Mouse (Mus musculus) forebrain, embryonic 12.5 days (tissue): Measurements from ENCODE around the gene Snap47. TPM values are rescaled to one million over a fixed set of nuclear protein-coding genes. Genes with fewer than 3 reads are reported as not detected.

Experiments used
- ATAC-seq: fragments of 200-750 bp; cut with Nextera tagmentation; 2 replicates; pipeline ENCODE4 v1.8.0; 2017; ENCODE audit warnings: moderate TSS enrichment; ENCODE audit not compliant: low FRiP score
- H3K27ac ChIP-seq: fragments of 300-500 bp; sonication (generic); 2 replicates; pipeline ENCODE4 v1.5.1; 2016; ENCODE audit warnings: mild to moderate bottlenecking
- H3K27me3 ChIP-seq: fragments of 300-500 bp; sonication (generic); 2 replicates; pipeline ENCODE4 v1.6.1; 2016; ENCODE audit warnings: mild to moderate bottlenecking
- H3K36me3 ChIP-seq: fragments of 300-500 bp; sonication (generic); replicated peaks from 2 replicates; pipeline ENCODE4 v1.6.1; 2016; ENCODE audit warnings: mild to moderate bottlenecking
- H3K4me1 ChIP-seq: fragments of 300-500 bp; sonication (generic); 2 replicates; pipeline ENCODE4 v1.6.1; 2016
- H3K4me2 ChIP-seq: fragments of 300-500 bp; sonication (generic); 2 replicates; pipeline ENCODE4 v1.6.1; 2016; ENCODE audit warnings: mild to moderate bottlenecking, moderate library complexity
- H3K4me3 ChIP-seq: fragments of 300-500 bp; sonication (generic); replicated peaks from 2 replicates; pipeline ENCODE4 v1.5.1; 2016; ENCODE audit warnings: mild to moderate bottlenecking
- H3K9ac ChIP-seq: fragments of 300-500 bp; sonication (generic); 2 replicates; pipeline ENCODE4 v1.6.1; 2016; ENCODE audit warnings: mild to moderate bottlenecking
- H3K9me3 ChIP-seq: fragments of 300-500 bp; sonication (generic); 2 replicates; pipeline ENCODE4 v1.6.1; 2016
- WGBS: fragments of 180-500 bp; shearing (Covaris S2); methylation state at CpG from one replicate; pipeline ENCODE4 v1.1.7; 2016; 5-methylcytosine and 5-hydroxymethylcytosine counted together
- polyA plus RNA-seq: library from polyadenylated mRNA; unstranded; fragments of >200 nt; fragmentation: Nextera tagmentation; extraction: Ambion mirVana; gene quantifications from 2 replicates; pipeline ENCODE4 v1.2.1, GENCODE M21; 2016

The Snap47 gene
- polyA plus RNA-seq, 1 experiment from 2014 or later, result 169 TPM

- ATAC-seq, result no peak
- H3K27me3 ChIP-seq, result no peaks in the 10 kb centered on the region
- no peaks in the 10 kb centered on the region for H3K9me3 ChIP-seq
- H3K9ac ChIP-seq, result no peak overlapping the region
- WGBS, result 87% methylated on average over 2 of the region's 2 CpGs
- no peak overlapping the region for H3K4me3 ChIP-seq
- no peak overlapping the region for H3K4me2 ChIP-seq
- peaks cover 74% of the 10 kb centered on the region for H3K36me3 ChIP-seq
- no peak overlapping the region for H3K27ac ChIP-seq
- peaks cover 2% of the 10 kb centered on the region for H3K4me1 ChIP-seq
Observed at GRCm38 (mm10) chr11:59456346-59456745, 5.4 kb upstream of the Snap47 start.

- Histone ChIP-seq H3K4me2 (peak overlapping the region; percentile 91), H3K27ac (no peak overlapping the region), H3K4me3 (peak overlapping the region; percentile 82), H3K36me3 (peaks cover 32% of the 10 kb centered on the region), H3K27me3 (no peaks in the 10 kb centered on the region), H3K9ac (peak overlapping the region; percentile 76), H3K4me1 (peaks cover 21% of the 10 kb centered on the region), H3K9me3 (no peaks in the 10 kb centered on the region)
- peak; percentile 45 for ATAC-seq
- WGBS, result under 1% methylated on average over 38 of the region's 38 CpGs
Observed at GRCm38 (mm10) chr11:59450230-59450771, 685 bp downstream of the Snap47 start.

- Histone ChIP-seq H3K9ac (peak within 1 kb of the TSS; percentile 76), H3K36me3 (peaks cover 27% of the 10 kb centered on the region), H3K27ac (peak within 1 kb of the TSS; percentile 79), H3K9me3 (no peaks in the 10 kb centered on the region), H3K4me1 (peaks cover 21% of the 10 kb centered on the region), H3K27me3 (no peaks in the 10 kb centered on the region), H3K4me2 (peak within 1 kb of the TSS; percentile 91), H3K4me3 (peak within 1 kb of the TSS; percentile 82)
- peak; percentile 95 for ATAC-seq
- WGBS, result under 1% methylated on average over 36 of the region's 40 CpGs
Observed at GRCm38 (mm10) chr11:59449741-59450229, 1.2 kb downstream of the Snap47 start, which contains the start of gene Jmjd4. TSS of gene Jmjd4 (plus strand) at chr11:59450045.

GRCm38 (mm10) chr11:59443102-59443501, 7.9 kb downstream of the Snap47 start:
- no peak for ATAC-seq
- Histone ChIP-seq H3K4me1 (no peaks in the 10 kb centered on the region; the same call in 1 of the 2 replicates), H3K9me3 (no peaks in the 10 kb centered on the region), H3K4me3 (no peak overlapping the region), H3K36me3 (peaks cover 11% of the 10 kb centered on the region), H3K27me3 (no peaks in the 10 kb centered on the region), H3K9ac (no peak overlapping the region), H3K4me2 (no peak overlapping the region), H3K27ac (no peak overlapping the region)

GRCm38 (mm10) chr11:59437954-59438353, 13.0 kb downstream of the Snap47 start:
- H3K4me3 ChIP-seq, result no peak overlapping the region
- H3K4me1 ChIP-seq, result no peaks in the 10 kb centered on the region
- ATAC-seq, result no peak
- 95% methylated on average over 12 of the region's 12 CpGs for WGBS
- no peaks in the 10 kb centered on the region for H3K27me3 ChIP-seq
- H3K27ac ChIP-seq, result no peak overlapping the region
- H3K4me2 ChIP-seq, result no peak overlapping the region
- H3K9ac ChIP-seq, result no peak overlapping the region
- H3K36me3 ChIP-seq, result peaks cover 47% of the 10 kb centered on the region
- peaks cover 9% of the 10 kb centered on the region for H3K9me3 ChIP-seq

- ATAC-seq, result no peak
- no peak overlapping the region for H3K4me3 ChIP-seq
- H3K4me1 ChIP-seq, result no peaks in the 10 kb centered on the region
- peaks cover 9% of the 10 kb centered on the region for H3K9me3 ChIP-seq
- H3K36me3 ChIP-seq, result peaks cover 68% of the 10 kb centered on the region
- no peaks in the 10 kb centered on the region for H3K27me3 ChIP-seq
- WGBS, result 73% methylated on average over 3 of the region's 3 CpGs
- H3K4me2 ChIP-seq, result no peak overlapping the region
- H3K27ac ChIP-seq, result no peak overlapping the region
- no peak overlapping the region for H3K9ac ChIP-seq
Observed at GRCm38 (mm10) chr11:59432261-59432660, 18.7 kb downstream of the Snap47 start.

GRCm38 (mm10) chr11:59429959-59430358, 21.0 kb downstream of the Snap47 start:
- Histone ChIP-seq H3K27ac (no peak overlapping the region), H3K4me2 (no peak overlapping the region), H3K4me3 (no peak overlapping the region), H3K27me3 (no peaks in the 10 kb centered on the region), H3K36me3 (peaks cover 73% of the 10 kb centered on the region), H3K4me1 (no peaks in the 10 kb centered on the region), H3K9ac (no peak overlapping the region), H3K9me3 (no peaks in the 10 kb centered on the region)
- no peak for ATAC-seq
- WGBS, result 84% methylated on average over 1 of the region's 1 CpGs

- peaks cover 70% of the 10 kb centered on the region for H3K36me3 ChIP-seq
- no peak for ATAC-seq
- no peak overlapping the region for H3K4me3 ChIP-seq
- H3K9me3 ChIP-seq, result no peaks in the 10 kb centered on the region
- no peak overlapping the region for H3K27ac ChIP-seq
- no peak overlapping the region for H3K9ac ChIP-seq
- WGBS, result 93% methylated on average over 9 of the region's 9 CpGs
- no peak overlapping the region for H3K4me2 ChIP-seq
- no peaks in the 10 kb centered on the region for H3K27me3 ChIP-seq
- no peaks in the 10 kb centered on the region for H3K4me1 ChIP-seq
Observed at GRCm38 (mm10) chr11:59428057-59428660, 22.8 kb downstream of the Snap47 start.

GRCm38 (mm10) chr11:59425671-59426101, 25.3 kb downstream of the Snap47 start:
- Histone ChIP-seq H3K4me1 (no peaks in the 10 kb centered on the region), H3K27ac (no peak overlapping the region), H3K27me3 (no peaks in the 10 kb centered on the region), H3K4me3 (no peak overlapping the region), H3K4me2 (no peak overlapping the region), H3K9ac (no peak overlapping the region), H3K36me3 (peaks cover 76% of the 10 kb centered on the region), H3K9me3 (no peaks in the 10 kb centered on the region)
- WGBS, result 73% methylated on average over 7 of the region's 7 CpGs
- ATAC-seq, result no peak

GRCm38 (mm10) chr11:59423010-59423588, 27.9 kb downstream of the Snap47 start:
- H3K36me3 ChIP-seq, result peaks cover 84% of the 10 kb centered on the region
- no peak overlapping the region for H3K4me2 ChIP-seq
- no peak overlapping the region for H3K9ac ChIP-seq
- no peak overlapping the region for H3K4me3 ChIP-seq
- no peaks in the 10 kb centered on the region for H3K4me1 ChIP-seq
- ATAC-seq, result no peak
- no peaks in the 10 kb centered on the region for H3K9me3 ChIP-seq
- H3K27ac ChIP-seq, result no peak overlapping the region
- H3K27me3 ChIP-seq, result no peaks in the 10 kb centered on the region
- WGBS, result 89% methylated on average over 5 of the region's 5 CpGs

- H3K36me3 ChIP-seq, result peaks cover 79% of the 10 kb centered on the region
- H3K9ac ChIP-seq, result no peak overlapping the region
- no peaks in the 10 kb centered on the region for H3K27me3 ChIP-seq
- no peak overlapping the region for H3K27ac ChIP-seq
- H3K4me3 ChIP-seq, result no peak overlapping the region
- H3K4me1 ChIP-seq, result no peaks in the 10 kb centered on the region
- H3K9me3 ChIP-seq, result no peaks in the 10 kb centered on the region
- WGBS, result 92% methylated on average over 2 of the region's 2 CpGs
- H3K4me2 ChIP-seq, result no peak overlapping the region
- no peak for ATAC-seq
Observed at GRCm38 (mm10) chr11:59421967-59422366, 29.0 kb downstream of the Snap47 start.

GRCm38 (mm10) chr11:59421436-59421835, 29.6 kb downstream of the Snap47 start:
- Histone ChIP-seq H3K4me3 (no peak overlapping the region), H3K27ac (no peak overlapping the region), H3K27me3 (no peaks in the 10 kb centered on the region), H3K36me3 (peaks cover 79% of the 10 kb centered on the region), H3K4me1 (no peaks in the 10 kb centered on the region), H3K9me3 (no peaks in the 10 kb centered on the region), H3K9ac (no peak overlapping the region), H3K4me2 (no peak overlapping the region)
- no peak for ATAC-seq
- 90% methylated on average over 8 of the region's 8 CpGs for whole genome bisulfite sequencing

GRCm38 (mm10) chr11:59418708-59419107, 32.3 kb downstream of the Snap47 start:
- Histone ChIP-seq H3K4me3 (no peak overlapping the region), H3K9me3 (no peaks in the 10 kb centered on the region), H3K27me3 (no peaks in the 10 kb centered on the region), H3K4me2 (no peak overlapping the region), H3K27ac (no peak overlapping the region), H3K4me1 (no peaks in the 10 kb centered on the region), H3K36me3 (peaks cover 71% of the 10 kb centered on the region), H3K9ac (no peak overlapping the region)
- ATAC-seq, result no peak
- 87% methylated on average over 5 of the region's 5 CpGs for WGBS
